Mouse (Mus musculus) ES-E14 (cell line): ENCODE measurements around the gene Myo5c. TPM values are rescaled to one million over a fixed set of nuclear protein-coding genes. Genes with fewer than 3 reads are reported as not detected.

Experiments used
- DNase-seq: peaks from one replicate; pipeline ENCODE4 v3.0.0-alpha.2; 2013; ENCODE audit warnings: low read depth, low spot score
- H3K27ac ChIP-seq: 2 replicates; pipeline ENCODE4 v1.5.1; 2012; ENCODE audit warnings: low read depth, mild to moderate bottlenecking, low read length, moderate library complexity, mixed read lengths; ENCODE audit not compliant: poor library complexity, insufficient read depth, severe bottlenecking
- H3K36me3 ChIP-seq: 2 replicates; pipeline ENCODE4 v1.6.1; 2012; ENCODE audit warnings: mild to moderate bottlenecking, low read length, moderate library complexity, mixed read lengths; ENCODE audit not compliant: control insufficient read depth, poor library complexity, insufficient read depth, severe bottlenecking
- H3K4me1 ChIP-seq, 2 experiments: fragments of 150-350 bp in 1 of 2; sonication (generic) in 1 of 2; 2 replicates each; pipeline ENCODE4 v1.6.1; 2012; ENCODE audit warnings: low read length in 2 of 2, mild to moderate bottlenecking in 1 of 2, mixed read lengths in 1 of 2; ENCODE audit not compliant: control insufficient read depth in 2 of 2, insufficient read depth in 2 of 2, poor library complexity in 1 of 2
- H3K4me3 ChIP-seq, 2 experiments: fragments of 150-350 bp in 1 of 2; sonication (generic) in 1 of 2; 2 replicates each; pipeline ENCODE4 v1.5.1; 2012; ENCODE audit warnings: low read length in 2 of 2, low read depth in 1 of 2, mild to moderate bottlenecking in 1 of 2, mixed read lengths in 1 of 2; ENCODE audit not compliant: insufficient read depth in 1 of 2, poor library complexity in 1 of 2, severe bottlenecking in 1 of 2
- H3K9ac ChIP-seq: 2 replicates; pipeline ENCODE4 v1.6.1; 2012; ENCODE audit warnings: low read depth, mild to moderate bottlenecking, low read length, mixed read lengths; ENCODE audit not compliant: poor library complexity, insufficient read depth, severe bottlenecking
- H3K9me3 ChIP-seq: fragments of 150-350 bp; sonication (generic); 2 replicates; pipeline ENCODE4 v1.6.1; 2012; ENCODE audit warnings: low read depth, mild to moderate bottlenecking, low read length; ENCODE audit not compliant: control insufficient read depth, insufficient read depth
- CHD2 ChIP-seq: IDR thresholded peaks from 2 replicates; pipeline ENCODE4 v1.6.1; 2014; ENCODE audit warnings: mild to moderate bottlenecking, low read depth, low read length, inconsistent platforms
- HCFC1 ChIP-seq: IDR thresholded peaks from 2 replicates; pipeline ENCODE4 v1.6.1; 2012; ENCODE audit warnings: low read length, inconsistent platforms, borderline replicate concordance; ENCODE audit not compliant: insufficient read depth
- MAFK ChIP-seq: IDR thresholded peaks from 2 replicates; pipeline ENCODE4 v1.6.1; 2014; ENCODE audit warnings: mild to moderate bottlenecking, low read depth, low read length, inconsistent platforms; ENCODE audit not compliant: insufficient read depth
- ZC3H11A ChIP-seq: IDR thresholded peaks from 2 replicates; pipeline ENCODE4 v1.6.1; 2012; ENCODE audit warnings: low read depth, mild to moderate bottlenecking, inconsistent platforms, low read length, borderline replicate concordance
- ZNF384 ChIP-seq: IDR thresholded peaks from 2 replicates; pipeline ENCODE4 v1.6.1; 2012; ENCODE audit warnings: low read depth, low read length, inconsistent platforms
- in situ Hi-C, 2 experiments: fragments of 600-800 bp; cut with MboI; formaldehyde crosslinking; loops; one replicate each; pipeline ENCODE4 v1.15.1; 2025; ENCODE audit warnings: low sequenced_read_pairs in 2 of 2, inconsistent platforms in 1 of 2; ENCODE audit not compliant: unreplicated experiment in 2 of 2
- total RNA-seq: library from RNA; depleted of rRNA; stranded (reverse); fragments of 300-350 nt; gene quantifications from 2 replicates; pipeline ENCODE4 v1.2.3, GENCODE M21; 2012

Myo5c gene
- total RNA-seq, 1 experiment: 7.5 TPM

DNA sequence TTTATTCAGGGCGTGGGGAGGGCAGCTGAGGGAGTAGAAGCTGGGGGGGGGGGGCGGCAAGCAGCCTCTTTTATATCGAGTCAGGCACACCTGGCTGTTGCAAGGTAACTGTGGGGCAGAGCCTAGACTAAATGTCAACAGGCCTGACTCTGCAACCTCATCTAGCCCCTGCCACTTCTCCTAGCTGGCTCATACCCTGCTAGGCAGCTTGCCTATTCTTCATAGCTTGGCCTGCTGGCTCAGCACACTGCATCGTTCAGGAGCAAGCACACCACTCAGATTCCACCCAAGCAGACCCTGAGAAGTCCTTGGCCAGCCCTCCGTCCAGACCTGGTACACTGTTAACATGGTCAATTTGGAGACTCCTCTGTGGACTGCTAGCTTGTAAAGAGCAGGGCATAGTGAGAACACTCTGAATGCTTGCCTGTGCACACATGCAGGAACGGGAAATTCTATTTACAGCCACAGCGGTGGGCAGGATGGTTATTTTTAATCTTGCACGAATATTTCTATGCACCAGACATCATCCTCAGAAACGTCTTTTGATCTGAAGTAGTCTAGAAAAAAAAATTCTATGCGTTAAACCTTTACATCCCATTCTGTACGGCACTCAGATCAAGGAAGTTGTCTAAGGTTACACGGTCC, 3.3 kb downstream of the Myo5c start:
- H3K36me3 ChIP-seq: no peaks in the 10 kb centered on the region
- no peak for DNase-seq
- H3K4me1 ChIP-seq: peaks cover 7 to 16% of the 10 kb centered on the region in 2 experiments; a peak in 2 of 4 replicates
- TF ChIP-seq ZNF384: no peak
- TF ChIP-seq MAFK: no peak
- TF ChIP-seq CHD2: no peak
- no peak overlapping the region for H3K27ac ChIP-seq
- no peak overlapping the region for H3K9ac ChIP-seq
- H3K9me3 ChIP-seq: no peaks in the 10 kb centered on the region
- in situ Hi-C loops: no loop called here
- no peak overlapping the region for H3K4me3 ChIP-seq

DNA sequence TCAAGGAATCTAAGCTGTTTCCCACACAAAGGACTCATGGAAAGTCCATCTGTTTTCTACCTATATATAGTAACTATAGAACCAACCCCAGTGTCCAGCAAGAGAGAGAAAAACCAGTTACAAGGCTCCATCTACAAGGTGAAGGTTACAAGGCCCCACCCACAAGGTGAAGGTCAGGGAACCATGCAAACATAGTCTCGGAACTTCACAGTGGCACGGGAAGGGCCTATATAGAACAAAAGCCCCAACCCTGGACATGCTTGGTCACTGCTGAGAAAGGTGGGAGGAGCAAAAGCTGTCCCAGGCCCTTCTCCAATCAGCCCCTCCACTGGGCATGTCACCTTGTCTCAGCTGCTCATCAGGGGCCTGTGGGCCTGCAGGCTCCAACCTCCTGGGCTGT, 3.9 kb downstream of the Myo5c start:
- Histone ChIP-seq H3K9me3 (no peaks in the 10 kb centered on the region), H3K9ac (no peak overlapping the region), H3K36me3 (no peaks in the 10 kb centered on the region), H3K4me3 (no peak overlapping the region), H3K27ac (no peak overlapping the region), H3K4me1 (peaks cover 7 to 14% of the 10 kb centered on the region in 2 experiments; a peak in 2 of 4 replicates)
- in situ Hi-C loops: no loop called here
- no peak for TF ChIP-seq CHD2
- TF ChIP-seq ZNF384: no peak
- TF ChIP-seq MAFK: no peak
- TF ChIP-seq ZC3H11A: no peak
- TF ChIP-seq HCFC1: no peak
- no peak for DNase-seq

- Histone ChIP-seq H3K4me3 (no peak overlapping the region), H3K9ac (no peak overlapping the region), H3K4me1 (peaks cover 5 to 13% of the 10 kb centered on the region in 2 experiments; a peak in 2 of 4 replicates), H3K27ac (no peak overlapping the region), H3K9me3 (no peaks in the 10 kb centered on the region), H3K36me3 (no peaks in the 10 kb centered on the region)
- no peak for DNase-seq
- in situ Hi-C loops: no loop called here
- TF ChIP-seq ZC3H11A (no peak), MAFK (no peak), HCFC1 (no peak), CHD2 (no peak), ZNF384 (no peak)
Observed at GRCm38 (mm10) chr9:75236416-75237308, 4.8 kb downstream of the Myo5c start.

DNA sequence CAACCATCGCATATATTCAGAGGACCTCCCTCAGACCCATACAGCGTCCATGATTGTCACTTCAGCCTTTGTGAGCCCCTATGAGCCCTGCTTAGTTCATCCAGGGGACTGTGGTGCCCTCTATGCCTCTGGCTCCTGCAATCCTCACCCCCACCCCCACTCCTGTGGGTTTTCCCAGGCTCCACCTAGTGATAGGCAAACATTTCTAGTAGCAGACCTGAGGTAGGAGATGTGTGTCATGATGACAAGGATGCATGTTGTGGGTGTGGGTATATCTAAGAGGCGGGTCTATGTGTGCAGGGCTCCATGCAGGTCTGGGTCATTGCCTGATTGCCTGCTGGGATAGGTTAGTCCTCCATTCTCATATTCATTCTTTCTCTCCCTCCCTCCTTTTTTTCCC, 6.4 kb downstream of the Myo5c start:
- H3K9me3 ChIP-seq: no peaks in the 10 kb centered on the region
- DNase-seq: no peak
- H3K27ac ChIP-seq: no peak overlapping the region
- in situ Hi-C loops: no loop called here
- peaks cover 5 to 13% of the 10 kb centered on the region in 2 experiments; a peak in 2 of 4 replicates for H3K4me1 ChIP-seq
- no peak overlapping the region for H3K4me3 ChIP-seq
- TF ChIP-seq MAFK: no peak
- TF ChIP-seq ZC3H11A: no peak
- no peak for TF ChIP-seq CHD2
- no peak for TF ChIP-seq HCFC1
- TF ChIP-seq ZNF384: no peak
- H3K36me3 ChIP-seq: no peaks in the 10 kb centered on the region
- H3K9ac ChIP-seq: no peak overlapping the region
